Mouse (Mus musculus): Measurements from ENCODE around the gene Rai2.
A peak's percentile ranks its signal among the peaks of the same experiment; 100 is the strongest.

The Rai2 gene

DNA sequence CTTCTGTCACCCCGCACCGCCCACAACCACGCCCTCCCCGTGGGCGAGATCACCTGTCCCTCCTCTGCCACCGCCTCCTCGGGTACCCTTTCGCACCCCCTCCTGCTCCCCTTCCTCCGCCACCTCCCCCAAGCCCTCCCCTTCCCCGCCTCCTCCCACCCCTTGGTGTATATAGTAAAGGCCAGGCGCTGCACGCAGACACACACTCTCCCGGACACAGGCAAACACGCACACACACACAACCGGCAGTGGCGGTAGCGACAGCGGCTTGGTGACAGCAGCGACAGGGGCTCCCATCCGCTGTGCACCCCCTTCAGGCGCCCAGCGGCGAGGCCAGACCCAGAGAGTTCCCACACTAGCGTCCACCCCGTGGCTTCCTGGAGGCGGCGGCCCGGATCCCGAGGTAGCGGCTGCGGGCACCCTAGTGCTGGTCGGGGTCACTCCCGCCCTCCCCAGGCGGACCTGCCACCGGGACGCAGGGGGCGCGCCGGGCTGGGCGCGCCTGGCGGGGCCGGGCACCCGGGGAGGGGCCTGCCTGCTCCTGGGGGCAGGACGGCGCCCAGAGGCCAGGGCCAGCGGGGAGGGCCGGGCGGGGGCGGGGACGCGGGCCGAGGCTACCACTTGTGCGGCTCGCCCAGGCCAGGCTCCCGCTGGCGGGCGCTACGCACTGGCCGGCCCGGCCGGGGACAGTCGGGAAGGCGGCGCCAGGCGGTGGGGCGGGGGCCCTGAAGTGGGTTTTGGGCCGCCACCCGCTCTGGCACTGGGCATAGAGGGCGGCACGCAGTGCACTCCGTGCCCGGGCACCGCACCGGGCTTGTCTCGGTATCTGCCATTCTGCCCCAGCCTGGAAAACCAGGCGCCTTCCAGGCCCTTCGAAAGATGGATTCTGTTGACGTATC, at the start of gene Rai2:
TSS of gene Rai2 (plus strand) at position 205 of the 899 bp plus-strand sequence.
- no peak for DNase-seq (ENCODE audit: low read depth)

DNA sequence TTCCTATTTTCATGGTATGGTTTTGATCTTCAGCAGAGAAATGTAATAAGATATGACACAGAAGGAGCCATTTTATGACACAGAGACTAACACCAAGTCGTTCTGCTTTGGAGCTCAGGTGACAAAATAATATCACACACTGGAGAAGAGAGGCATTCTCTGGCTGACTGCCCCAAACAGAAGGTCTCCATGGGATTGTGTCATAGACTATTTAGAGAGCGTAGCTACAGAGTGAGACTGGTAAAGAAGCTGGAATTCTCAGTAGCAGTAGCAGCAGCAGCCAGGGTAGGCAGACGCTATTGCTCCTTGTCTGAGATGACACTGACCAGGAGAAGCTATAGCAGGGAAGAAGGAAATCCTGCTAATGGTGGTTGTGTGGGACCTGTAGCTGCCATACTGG, 27.5 kb upstream of the Rai2 start:
- DNase-seq (ENCODE audit: low read depth): no peak

- no peak for DNase-seq (ENCODE audit: low read depth)
Measured at GRCm38 (mm10) chrX:161716503-161716864, 385 bp upstream of the Rai2 start.

DNA sequence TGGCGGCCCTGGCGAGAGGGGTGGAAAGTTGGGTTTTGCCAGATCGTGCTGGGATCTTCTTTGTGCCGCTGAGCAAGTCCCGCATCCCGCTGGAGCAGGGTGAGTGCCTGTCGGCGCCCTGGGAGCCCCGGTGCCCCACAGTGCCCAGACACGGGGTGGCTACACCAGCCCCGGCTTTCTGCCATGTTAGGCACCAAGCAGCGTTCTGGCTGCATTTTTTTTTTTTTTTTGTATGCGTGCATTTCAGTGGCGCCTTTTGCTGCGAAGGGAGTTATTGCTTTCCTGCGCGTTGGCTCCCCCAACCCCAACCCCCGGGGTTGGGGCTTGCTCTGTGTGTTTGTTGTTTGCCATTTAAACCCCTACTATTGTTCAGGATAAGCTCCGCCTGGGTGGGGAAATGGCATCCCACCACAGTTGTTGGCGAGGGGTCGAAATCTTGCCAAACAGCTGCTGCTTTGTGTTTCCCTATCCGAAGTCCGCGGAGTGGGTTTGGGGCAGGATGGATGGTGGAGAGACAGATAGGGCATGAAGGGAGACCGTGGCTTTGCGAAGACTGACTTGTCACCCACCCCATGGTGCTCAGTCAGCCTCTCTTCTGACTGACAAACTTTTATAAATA, 1.0 kb downstream of the Rai2 start:
- DNase-seq (ENCODE audit: low read depth): no peak

DNA sequence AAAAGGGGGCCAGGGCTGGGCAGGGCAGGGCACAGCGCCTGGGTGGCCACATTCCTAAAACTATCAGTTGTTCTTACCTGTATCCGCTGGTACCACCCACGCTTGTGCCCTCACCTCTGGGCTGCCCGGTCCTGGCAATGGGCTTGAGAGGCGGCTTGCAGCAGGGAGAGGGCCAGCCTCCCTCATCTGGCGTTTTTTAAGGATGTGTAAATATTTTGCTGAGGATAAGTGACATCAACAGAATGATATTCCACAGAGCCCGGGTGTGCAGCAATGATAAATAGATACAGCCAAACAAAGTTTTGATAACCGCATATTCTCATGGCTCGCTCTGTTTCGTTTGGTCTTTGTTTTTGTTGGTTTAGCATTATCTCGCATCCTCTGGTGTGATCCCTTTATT, 1.7 kb downstream of the Rai2 start:
- DNase-seq (ENCODE audit: low read depth): no peak

GRCm38 (mm10) chrX:161721082-161721481, 4.2 kb downstream of the Rai2 start:
- no peak for DNase-seq (ENCODE audit: low read depth)

- no peak for DNase-seq (ENCODE audit: low read depth)
Measured at GRCm38 (mm10) chrX:161723391-161723808, 6.5 kb downstream of the Rai2 start.

DNA sequence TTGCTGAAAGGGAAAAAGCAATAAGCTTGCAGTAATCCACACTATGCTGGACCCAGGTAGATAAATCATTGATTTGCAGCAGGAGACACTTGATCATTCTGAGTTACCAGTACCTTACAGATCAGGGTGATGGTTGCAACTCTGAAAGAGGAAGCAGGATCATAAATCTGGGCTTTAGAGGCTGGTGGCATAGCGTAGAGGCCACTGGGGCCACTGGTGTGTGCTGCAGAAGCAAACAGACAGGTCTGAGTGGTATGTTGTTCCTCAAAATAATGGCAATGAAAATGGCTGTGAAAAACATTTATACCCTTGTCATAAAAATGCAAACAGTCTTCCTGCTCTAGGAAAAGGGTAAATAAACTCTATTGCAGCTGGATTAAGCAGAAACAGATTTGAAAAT, 9.4 kb downstream of the Rai2 start:
- DNase-seq (ENCODE audit: low read depth): no peak

GRCm38 (mm10) chrX:161728507-161728906, 11.6 kb downstream of the Rai2 start:
- no peak for DNase-seq (ENCODE audit: low read depth)

- no peak for DNase-seq (ENCODE audit: low read depth)
Measured at GRCm38 (mm10) chrX:161730026-161730425, 13.2 kb downstream of the Rai2 start.

- no peak for DNase-seq (ENCODE audit: low read depth)
Measured at GRCm38 (mm10) chrX:161731859-161732258, 15.0 kb downstream of the Rai2 start.

DNA sequence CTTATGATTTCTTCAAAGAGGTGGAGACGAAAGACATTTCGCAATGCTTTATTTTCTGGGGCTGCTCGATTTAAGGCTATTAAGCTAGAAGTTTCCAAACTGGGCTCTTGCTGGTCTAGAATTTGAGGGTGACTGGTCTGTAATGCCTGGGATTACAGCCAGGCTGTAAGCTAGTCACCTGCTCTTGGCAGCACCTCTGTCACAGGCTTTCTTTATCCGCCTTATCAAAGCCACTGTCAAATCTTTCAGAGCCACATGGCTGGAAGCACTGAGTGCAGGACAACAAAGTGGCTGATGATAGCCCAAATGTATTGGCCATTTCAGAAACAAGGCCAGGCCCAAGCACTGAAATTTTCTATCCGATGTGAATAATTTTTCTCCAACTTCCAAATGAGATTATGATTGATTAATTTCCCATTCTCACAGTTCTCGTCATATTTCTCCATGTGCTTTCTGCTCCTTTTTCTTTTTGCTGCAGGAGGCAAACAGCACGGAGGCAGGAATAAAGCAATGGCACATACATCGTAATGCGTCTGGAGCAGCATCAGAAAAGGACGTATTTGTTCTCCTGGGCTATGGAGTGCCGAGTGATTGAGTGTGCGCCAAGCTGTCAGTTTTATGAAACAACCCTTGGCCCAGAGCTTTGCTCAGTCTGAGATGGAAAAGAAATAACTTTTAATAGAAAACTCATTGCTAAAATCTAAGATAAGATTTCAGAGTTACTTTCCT, 16.9 kb downstream of the Rai2 start:
- no peak for DNase-seq (ENCODE audit: low read depth)

GRCm38 (mm10) chrX:161734310-161734676, 17.4 kb downstream of the Rai2 start:
- no peak for DNase-seq (ENCODE audit: low read depth)

DNA sequence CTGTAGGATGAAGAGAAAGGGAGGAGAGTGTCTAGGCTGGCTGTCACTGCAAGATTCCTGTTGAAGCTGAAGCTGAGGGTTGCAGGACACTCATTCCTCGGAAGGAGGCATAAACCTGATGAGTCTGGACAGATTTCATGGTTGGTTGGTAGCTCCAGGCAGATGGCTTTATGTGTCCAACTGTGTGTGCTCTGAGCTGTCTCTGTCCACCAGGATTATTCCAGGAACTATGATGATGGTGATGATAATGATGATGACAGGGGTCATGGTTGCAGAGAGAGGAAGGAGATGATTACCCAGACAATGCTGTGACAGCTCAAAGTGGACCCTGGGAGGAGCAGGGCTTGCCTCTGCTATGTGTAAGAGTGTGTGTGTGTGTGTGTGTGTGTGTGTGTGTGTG, 22.5 kb downstream of the Rai2 start:
- DNase-seq (ENCODE audit: low read depth): no peak

GRCm38 (mm10) chrX:161743080-161743479, 26.2 kb downstream of the Rai2 start:
- no peak for DNase-seq (ENCODE audit: low read depth)

DNA sequence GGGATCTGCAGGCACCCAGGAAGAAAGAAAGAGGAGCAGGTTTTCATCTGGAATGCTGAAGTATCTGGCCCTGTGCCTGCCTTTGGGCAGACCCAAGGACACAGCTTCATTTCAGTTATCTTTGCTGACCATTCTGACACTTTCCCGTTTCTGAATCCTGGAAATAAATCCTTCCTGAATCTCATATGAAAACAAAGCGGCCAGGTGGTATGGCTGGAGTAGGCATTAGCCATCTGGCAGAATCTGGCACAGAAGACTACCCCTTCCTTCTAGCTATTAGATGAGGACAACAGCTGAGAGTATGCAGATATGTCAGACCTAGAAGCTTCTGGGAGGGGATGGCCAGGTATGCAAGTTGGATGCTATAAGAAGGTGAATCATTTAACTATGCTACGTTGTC, 28.4 kb downstream of the Rai2 start:
- no peak for DNase-seq (ENCODE audit: low read depth)

- DNase-seq (ENCODE audit: low read depth): no peak
Measured at GRCm38 (mm10) chrX:161747337-161747736, 30.5 kb downstream of the Rai2 start.

DNA sequence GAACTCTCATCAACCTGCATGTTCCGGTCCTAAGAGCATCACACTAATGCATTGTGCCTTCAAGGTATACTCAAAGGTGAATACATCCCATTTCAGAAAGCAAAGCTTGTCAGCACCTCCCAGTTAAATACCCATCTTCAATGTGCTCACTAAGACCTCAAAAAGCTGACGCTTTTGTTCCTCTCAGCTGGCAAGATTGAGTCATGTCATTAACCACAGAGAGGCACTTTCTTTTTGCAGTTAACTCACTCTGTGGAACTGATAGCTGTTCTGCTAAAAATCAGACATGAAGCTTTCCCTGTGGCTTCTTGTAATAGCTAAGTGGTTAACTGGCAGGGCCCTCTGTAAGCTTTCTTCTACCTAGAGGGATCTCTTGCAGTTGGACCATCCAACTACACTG, 36.6 kb downstream of the Rai2 start:
- DNase-seq (ENCODE audit: low read depth): no peak

DNA sequence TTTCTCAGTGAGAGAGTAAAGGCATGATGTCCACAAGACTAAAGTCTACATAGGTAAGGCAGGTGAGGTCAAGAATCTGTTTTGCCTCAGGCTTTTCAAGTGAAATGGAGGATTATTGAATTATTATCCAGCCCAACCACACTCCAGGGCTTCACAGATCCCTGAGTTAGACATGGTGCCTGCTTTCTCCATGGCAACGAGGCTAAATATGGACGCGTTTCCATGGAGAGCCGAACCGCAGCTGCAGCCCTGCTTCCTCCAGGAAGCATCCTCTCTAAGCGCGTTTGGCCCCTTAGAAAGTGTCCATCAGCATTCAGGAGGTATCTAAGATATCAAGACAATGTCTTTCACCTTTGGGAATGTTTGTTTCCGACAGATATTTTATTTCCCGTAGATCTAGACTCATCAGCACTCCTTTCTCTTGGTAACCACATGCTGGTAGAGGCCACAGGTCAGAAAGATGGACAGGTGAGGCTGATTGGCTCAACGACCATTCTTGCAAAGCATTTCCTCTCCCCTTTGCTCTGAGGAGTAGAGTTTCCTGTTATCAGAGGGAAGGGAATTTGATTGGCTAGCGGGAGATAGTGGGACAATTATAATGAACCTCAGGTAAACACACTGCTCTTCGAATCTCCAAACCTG, 59.6 kb downstream of the Rai2 start:
- no peak for DNase-seq (ENCODE audit: low read depth)

GRCm38 (mm10) chrX:161780321-161781034, 63.6 kb downstream of the Rai2 start:
- no peak for DNase-seq (ENCODE audit: low read depth)

DNA sequence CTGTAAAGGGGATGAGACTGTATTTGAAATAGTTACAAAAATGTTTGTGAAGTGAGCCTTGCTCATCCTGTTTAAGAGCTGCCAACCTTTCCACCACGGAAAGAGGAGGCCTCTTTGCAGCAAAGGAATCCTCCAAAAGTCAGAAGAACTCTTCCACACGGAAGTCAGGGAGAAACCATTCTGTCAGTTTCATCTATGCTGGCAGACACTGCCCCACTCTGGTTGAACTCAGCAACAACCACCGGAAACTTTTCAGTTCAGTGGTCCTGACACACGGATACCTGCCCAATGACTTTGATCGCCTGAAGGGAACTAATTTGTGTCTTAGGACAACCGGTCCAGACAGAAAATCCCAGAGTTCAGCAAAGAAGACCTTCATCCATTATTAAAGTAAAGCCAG, 73.3 kb downstream of the Rai2 start:
- DNase-seq (ENCODE audit: low read depth): no peak

DNA sequence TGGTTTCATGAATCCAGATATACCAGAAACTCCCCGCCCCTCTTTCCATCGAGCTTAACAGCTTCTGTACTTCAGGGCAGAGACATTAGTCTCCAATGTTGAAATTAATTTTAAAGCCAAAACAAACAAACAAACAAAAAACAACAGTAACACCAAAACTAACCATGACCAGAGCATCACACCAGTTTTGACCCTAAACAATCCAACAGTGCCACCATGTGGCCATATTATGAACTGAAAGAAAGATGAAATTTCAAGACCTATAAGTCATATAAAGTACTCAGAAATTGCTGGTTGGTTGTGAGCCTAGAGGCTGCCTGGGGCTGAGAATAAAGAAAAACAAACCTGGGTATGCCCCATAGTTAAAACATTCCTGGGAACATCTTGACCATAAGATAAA, 109.3 kb downstream of the Rai2 start:
- peak; percentile 36 for DNase-seq (ENCODE audit: low read depth)

Measured in induced T-regulatory cell, adult 2 months (primary cell).